Mouse (Mus musculus): Measurements from ENCODE around the gene Atp8b4. TPM values are rescaled to one million over a fixed set of nuclear protein-coding genes. Genes with fewer than 3 reads are reported as not detected.

Atp8b4 gene
- total RNA-seq, 4 experiments from 2014 or later = 0.10 to 0.25 (median 0.13) TPM

DNA sequence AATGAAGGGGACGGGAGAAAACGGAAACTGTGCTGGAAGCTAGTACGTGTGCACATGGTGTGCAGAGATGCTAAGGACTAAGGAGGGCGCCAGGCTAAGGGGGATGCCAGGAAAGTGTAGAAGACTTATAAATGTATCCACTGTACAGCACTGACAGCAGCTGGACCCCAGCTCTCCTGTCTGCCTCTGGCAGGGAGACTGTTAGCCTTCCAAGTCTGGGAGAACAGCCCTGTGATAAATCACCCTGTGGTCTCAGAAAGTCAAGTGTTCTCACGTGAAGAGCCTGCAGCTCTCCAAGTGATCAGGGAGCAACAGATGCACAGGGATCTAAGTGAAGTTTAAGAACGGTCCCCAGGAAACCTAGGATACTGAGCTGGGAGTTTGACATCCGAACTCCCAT is 209.8 kb downstream of the Atp8b4 start:
- no peak for DNase-seq (ENCODE audit: low spot score in 2 of 2)

- DNase-seq (ENCODE audit: low spot score in 2 of 2) = no peak
Observed at GRCm38 (mm10) chr2:126287942-126288341, 212.5 kb downstream of the Atp8b4 start.

DNA sequence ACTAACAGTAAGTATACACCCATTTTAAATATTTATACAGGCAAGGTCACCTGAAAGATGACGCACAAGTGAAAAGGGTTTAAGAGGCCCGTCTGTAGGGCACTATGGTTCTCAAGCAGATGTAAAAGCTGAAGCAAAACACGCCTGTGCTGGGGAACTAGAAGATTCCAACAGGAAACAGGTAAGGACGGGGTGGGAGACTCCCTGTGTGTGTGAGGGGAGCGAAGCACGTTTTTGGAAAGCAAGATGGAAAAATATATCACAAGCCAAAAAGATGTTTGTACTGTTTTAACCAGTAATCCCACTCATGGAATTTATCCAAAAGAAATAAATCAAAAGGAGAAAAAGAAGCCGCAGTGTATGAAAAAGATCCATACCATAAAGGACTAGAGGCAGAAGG is 214.1 kb downstream of the Atp8b4 start:
- no peak for DNase-seq (ENCODE audit: low spot score in 2 of 2)

DNA sequence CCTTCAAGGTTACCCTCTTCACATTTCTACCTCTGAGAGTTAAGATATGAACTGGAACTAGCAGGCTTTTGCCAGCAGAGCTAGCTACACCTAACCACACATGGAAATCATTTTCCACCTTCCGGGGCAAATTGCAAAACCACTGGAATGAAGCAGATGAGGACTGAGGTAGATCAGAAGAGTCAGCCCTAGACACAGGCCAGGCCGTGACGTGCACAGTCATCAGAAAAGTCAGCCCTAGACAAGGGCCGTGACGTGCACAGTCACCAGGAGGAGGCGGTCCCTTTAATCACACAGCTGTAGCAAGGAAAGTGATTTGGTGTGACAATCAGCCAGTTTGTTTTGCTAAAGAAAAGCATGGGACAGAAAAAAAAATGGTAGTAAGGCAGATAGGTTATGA is 216.4 kb downstream of the Atp8b4 start:
- DNase-seq (ENCODE audit: low spot score in 2 of 2) = no peak

DNA sequence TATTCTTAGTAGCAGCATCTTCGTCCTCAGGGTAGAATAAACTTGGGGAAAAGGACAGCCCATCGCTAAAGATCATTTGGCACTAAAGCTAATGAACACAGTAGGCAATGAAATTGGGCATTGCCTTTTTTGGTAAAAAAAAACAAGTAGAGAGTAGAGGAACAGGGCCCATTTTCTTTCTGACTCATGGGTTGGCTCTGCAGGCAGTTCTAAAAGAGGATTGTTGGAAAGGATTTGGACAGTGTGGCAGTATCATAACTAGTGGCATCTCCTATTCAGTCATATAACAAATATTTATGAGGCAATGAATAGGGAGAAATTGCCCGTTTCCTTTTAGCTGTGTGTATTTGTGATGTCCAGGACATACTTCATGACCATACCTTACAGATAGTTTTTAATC is 217.4 kb downstream of the Atp8b4 start:
- no peak for DNase-seq (ENCODE audit: low spot score in 2 of 2)

DNA sequence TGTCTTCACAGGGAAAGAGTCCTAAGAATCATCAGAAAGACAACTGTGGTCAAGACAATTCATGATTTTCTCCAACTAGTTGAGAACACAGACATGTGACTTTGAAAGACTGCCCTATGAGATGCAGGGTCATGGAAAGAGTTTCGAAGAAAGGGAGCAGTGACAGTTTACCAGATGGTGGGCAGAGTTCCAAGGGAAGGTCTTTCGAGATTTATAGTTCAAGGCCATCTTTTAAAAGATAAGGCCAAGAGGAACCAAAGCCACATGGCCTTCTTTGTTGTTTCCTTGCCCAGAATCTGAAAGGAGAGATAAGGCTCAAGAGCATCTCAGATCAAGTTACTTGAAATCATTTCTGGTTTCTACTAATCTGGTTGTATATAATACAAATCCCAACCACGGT is 225.0 kb downstream of the Atp8b4 start:
- DNase-seq (ENCODE audit: low spot score in 2 of 2) = no peak

- no peak for DNase-seq (ENCODE audit: low spot score in 2 of 2)
Observed at GRCm38 (mm10) chr2:126274826-126275405, 225.6 kb downstream of the Atp8b4 start.

DNA sequence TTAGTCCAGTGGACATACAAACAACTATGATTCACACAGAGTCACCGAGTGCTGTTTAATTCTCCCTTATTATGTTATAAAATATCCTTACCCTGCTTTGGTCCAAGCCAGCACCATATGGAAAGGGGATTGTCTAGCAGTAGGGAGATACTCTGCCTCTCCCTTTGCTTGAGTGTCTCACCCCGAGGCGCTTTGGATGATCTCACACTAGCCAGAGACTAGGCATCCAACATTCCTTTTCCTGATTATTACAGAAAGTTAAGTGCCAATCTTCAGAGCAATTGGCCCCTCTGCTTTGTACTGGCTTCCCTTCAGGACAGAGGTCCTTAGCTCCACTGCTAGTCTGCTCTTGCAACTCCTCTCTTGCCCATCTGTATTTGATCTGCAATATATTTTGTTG is 226.2 kb downstream of the Atp8b4 start:
- DNase-seq (ENCODE audit: low spot score in 2 of 2) = no peak

Other genes with a start within 250 kb of the Atp8b4 start
- under 1 TPM in 2 of 4 experiments, not detected in 2; 0.20 to 0.24 TPM for gene Slc27a2, start 51.7 kb upstream of the Atp8b4 start, total RNA-seq (2022)
- gene Hdc, start 118.6 kb upstream of the Atp8b4 start, total RNA-seq (2022) = under 1 TPM in 2 of 4 experiments, not detected in 2; 0.27 to 0.48 TPM
- 1 to 10 TPM; 6.1 to 9.0 (median 6.4) TPM for gene Gabpb1, start 175.7 kb upstream of the Atp8b4 start, total RNA-seq (2022)
- 10 to 100 TPM; 14.8 to 16.1 (median 15.7) TPM for gene Usp8, start 206.7 kb upstream of the Atp8b4 start, total RNA-seq (2022)

Data from gastrocnemius, adult 8-10 months (tissue).